Mouse (Mus musculus) forelimb bud, embryonic 11.5 days (tissue): ENCODE measurements at regions not wholly inside any gene's neighbourhood (a gene's known extent, or its start where the extent isn't known, plus 50 kb on each side); places are given as distances from the start of the nearest gene placed in this dataset.
A peak's percentile ranks its signal among the peaks of the same experiment; 100 is the strongest.
"Not testable (repeated sequence)": the region's sequence is repeated elsewhere in the genome, so short reads cannot be mapped to it uniquely, and the experiment has no call there.

Experiments used
- DNase-seq: peaks from one replicate; pipeline ENCODE4 v3.0.0-alpha.2; 2012; ENCODE audit warnings: low read depth, low spot score

- no peak for DNase-seq
These were observed 469.2 kb downstream of the Epha7 start for GRCm38 (mm10) chr4:29282169-29282568.

GRCm38 (mm10) chr4:29301348-29301747, 488.4 kb downstream of the Epha7 start:
- DNase-seq = no peak

- DNase-seq = no peak
These were observed 491.0 kb downstream of the Epha7 start for GRCm38 (mm10) chr4:29303951-29304350.

DNA sequence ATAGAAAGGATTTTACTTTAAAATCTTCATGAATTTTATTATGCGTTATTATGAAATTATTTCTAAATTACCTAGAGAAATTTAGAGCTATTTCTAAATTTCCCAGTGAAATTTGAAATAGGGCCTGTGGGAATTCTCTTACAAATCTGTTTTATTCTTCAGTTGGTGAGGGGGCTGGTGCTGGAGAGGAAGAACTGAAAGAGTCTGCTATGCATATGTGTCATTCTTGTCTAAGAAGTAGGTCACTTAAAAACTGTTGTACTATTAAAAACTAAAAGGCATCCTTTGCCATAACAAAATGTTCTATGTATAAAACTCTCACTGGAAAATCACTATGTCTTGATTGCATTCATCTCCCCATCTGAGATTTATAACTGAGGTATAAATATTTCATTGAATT, 494.3 kb downstream of the Epha7 start:
- no peak for DNase-seq

GRCm38 (mm10) chr4:29323921-29324320, 511.0 kb downstream of the Epha7 start:
- no peak for DNase-seq

- no peak for DNase-seq
These were observed 516.2 kb downstream of the Epha7 start for GRCm38 (mm10) chr4:29329145-29329544.

- no peak for DNase-seq
These were observed 518.8 kb downstream of the Epha7 start for GRCm38 (mm10) chr4:29331747-29332146.

DNA sequence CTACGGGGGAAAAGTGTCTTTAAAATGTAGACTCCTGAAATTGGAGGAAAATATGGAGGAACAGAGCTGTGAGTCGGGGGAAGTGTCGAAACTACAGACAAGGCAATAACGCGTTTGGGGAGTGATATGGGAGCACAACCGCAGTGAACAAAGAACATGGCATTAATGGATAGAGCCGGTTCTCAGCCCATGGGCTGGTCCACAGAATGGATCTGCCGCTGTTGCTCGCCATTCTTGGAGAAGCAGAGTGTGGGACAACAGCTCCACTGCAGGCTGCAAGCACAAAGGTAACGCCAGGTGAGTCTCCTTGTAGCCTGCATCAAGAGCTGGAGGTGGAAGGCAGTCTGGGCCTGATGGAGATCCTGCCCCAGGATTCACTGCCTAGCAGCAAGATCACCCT, 524.3 kb downstream of the Epha7 start:
- no peak for DNase-seq

DNA sequence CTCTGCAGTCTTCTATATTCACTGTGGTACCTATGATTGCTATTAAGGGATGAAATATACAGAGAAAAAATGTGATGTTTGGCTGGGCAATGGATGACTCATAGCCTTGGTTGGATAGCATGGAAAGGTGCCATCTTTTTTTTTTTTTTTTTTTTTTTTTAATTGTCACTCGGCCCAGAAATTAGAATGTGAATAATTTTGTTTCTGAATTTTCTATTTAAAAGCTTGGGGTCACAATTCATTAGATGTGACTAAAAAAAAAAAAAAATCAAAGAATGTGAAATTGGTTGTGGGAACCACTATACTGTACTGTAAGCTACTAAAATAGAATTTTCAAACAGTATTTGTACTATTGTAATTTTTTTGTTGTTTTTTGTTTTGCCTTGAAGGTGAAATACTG, 549.3 kb downstream of the Epha7 start:
- DNase-seq = no peak

- DNase-seq = no peak
These were observed 576.4 kb downstream of the Epha7 start for GRCm38 (mm10) chr4:29389282-29389681.

DNA sequence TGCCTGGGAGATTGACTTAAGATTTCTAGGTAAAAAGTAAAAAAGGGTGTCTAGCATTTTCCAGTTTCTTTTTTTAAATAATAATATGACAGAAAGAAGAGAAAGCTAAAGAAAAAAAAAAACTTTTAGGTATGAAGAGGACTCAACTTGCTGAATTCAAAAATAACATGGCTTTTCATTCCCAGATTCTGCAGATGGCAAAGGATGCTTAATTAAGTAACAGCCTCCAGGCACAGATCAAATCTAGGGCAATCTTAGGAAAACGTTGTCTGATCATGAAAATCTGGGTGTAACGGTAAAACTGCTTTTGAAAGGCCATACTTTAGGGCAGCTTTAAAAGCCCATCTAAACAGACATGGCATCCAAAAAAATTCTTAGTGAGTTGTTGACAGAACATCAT, 577.4 kb downstream of the Epha7 start:
- no peak for DNase-seq

DNA sequence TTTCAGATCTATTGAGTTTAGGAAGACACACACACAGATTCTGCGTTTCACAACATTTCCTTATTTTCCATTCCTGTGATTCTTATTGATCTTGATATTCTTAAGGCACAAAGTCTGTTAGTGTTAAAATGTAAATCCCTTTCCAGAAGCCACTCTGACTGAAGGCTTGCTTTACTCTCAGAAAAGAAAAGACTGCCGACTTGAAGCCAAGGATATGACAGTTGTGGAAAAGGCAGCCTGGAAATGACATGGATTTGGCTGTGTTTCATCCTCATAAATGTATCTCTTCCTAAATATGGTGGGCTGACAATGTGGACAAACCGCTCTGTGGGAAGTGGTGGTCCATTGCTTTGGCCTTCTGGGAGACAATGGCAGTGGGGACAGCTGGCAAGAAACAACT, 589.2 kb downstream of the Epha7 start:
- DNase-seq = no peak

- no peak for DNase-seq
These were observed 601.7 kb downstream of the Epha7 start for GRCm38 (mm10) chr4:29414616-29415015.

DNA sequence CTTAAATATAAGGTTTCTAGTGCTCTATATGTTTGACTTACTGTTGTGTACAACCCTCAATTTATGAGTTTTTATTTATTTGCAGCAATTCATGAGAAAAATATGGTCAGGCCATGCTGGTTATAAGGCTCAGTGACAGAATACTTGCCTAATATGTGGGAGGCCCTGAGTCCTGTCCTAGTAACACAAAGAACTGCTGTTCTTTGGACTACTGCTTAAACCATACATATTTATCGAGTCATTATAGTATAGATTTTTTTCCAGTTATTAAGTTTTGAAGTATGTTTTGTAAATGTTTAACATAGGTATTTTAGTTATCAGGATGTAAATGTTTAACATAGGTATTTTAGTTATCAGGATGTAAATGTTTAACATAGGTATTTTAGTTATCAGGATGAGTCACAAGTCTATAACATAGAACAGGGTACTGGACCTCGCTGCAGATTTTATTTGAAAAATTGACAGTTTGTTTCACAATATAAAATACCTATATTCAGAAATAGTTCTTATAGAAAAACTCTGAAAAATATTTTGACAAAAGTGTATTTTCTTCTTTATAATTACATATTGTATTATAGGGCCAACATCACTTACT, 607.4 kb downstream of the Epha7 start:
- no peak for DNase-seq

GRCm38 (mm10) chr4:29431493-29431892, 618.6 kb downstream of the Epha7 start:
- DNase-seq = not testable (repeated sequence)

DNA sequence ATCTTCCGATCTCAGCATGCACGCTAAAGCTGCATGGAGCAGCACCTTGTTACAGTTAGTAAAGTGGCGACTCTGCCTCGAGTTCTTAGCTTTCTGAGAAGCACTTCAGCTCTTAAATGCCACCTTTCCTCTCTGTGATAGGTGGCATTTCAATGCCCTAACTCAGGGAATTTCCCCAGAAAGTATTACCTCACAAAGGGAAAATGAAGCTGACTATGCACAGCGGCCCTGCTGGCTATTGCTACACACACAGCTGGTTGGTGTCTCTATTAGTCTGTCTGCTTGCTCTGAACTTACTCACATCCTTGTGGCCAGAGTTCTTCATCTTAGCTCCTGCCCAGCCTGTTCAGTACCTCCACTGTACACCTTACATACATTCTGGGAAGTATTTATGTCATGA, 650.4 kb downstream of the Epha7 start:
- no peak for DNase-seq

- peak; percentile 6 for DNase-seq
These were observed 653.4 kb downstream of the Epha7 start for GRCm38 (mm10) chr4:29466315-29466714.

DNA sequence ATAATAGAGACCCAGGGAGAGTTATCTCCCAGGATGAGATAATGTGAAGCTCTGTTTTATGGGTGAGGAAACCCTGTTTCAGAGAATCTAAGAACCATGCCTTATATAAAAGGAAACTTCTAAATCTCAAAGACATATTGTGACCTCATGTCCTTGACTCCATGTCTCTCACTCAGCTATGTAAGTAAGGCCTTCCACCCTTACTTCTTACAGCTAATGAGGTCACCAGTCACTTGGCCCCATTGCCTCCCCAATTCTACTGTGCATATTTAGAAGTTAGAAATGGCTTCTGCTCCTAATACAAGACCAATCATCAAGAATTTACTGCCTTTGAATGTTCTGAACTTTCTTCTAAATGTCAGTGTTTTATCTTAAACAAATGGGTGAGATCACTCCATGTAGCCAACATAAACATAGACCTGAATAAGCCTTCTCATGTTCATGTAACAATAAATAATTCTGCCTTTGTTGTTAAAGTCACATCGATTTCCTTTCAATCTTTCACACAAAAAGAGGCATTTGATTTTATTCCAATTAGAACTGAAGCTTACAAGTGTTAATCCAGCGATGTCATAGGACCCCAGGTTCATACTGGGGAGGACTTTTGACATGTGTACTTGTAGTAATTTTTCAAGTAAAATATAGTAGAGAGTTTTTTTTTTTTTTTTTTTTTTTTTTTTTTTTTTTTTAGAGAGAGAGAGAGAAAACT, 667.6 kb downstream of the Epha7 start:
- no peak for DNase-seq

DNA sequence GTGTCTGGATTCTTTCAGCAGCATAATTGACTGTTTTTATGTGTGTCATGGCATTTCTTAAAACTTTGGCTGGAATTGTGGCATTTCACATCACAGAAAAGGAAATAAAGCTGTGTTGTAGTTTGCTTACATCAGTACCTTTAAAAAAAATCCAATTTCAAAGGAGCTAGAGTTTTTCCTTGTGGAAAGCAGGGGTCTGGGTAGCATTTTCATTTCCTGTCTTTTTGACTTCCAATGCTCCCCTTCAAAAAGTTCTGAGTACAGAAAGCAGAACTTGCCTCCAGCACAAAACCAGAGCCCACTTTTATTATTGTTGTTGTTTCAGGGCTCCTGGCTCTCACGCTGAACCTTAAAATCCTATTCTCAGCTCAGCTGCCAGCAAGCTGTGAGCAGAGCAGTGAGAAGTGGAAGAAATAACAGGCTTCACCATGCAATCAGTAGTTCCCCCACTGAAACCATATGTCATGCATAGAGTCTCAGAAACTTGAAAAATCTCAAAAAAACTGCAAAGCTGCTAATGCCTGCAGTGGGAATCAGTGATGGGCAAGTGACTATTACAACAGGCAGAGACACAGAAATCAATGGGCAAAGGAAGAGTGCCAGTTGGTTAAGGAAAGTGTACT, 668.3 kb downstream of the Epha7 start:
- peak; percentile 56 for DNase-seq

DNA sequence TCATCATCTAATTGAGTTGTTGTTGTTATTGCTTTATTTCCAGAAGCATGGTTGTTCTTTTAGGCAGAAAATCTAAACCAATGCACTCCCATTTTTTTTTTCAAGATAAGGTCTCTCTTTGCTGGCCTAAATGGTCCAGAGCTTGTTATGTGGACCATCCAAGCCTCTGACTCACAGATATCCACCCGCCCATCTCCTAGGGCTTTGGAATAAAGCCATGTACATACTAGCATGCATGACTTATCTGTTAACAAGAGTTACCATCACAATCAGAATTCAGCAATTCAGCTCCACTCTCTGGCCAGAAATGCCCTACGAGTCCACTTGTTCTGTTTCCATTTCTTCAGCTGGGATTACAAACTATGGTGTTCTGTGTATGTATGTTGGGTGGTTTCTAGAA, 669.5 kb downstream of the Epha7 start:
- no peak for DNase-seq

- DNase-seq = no peak
These were observed 687.9 kb downstream of the Epha7 start for GRCm38 (mm10) chr4:29500844-29501243.

- peak; percentile 0 for DNase-seq
These were observed 712.1 kb downstream of the Epha7 start for GRCm38 (mm10) chr4:29525051-29525450.
